Mouse (Mus musculus): ENCODE data around the gene Zfp553.

Zfp553 gene

DNA sequence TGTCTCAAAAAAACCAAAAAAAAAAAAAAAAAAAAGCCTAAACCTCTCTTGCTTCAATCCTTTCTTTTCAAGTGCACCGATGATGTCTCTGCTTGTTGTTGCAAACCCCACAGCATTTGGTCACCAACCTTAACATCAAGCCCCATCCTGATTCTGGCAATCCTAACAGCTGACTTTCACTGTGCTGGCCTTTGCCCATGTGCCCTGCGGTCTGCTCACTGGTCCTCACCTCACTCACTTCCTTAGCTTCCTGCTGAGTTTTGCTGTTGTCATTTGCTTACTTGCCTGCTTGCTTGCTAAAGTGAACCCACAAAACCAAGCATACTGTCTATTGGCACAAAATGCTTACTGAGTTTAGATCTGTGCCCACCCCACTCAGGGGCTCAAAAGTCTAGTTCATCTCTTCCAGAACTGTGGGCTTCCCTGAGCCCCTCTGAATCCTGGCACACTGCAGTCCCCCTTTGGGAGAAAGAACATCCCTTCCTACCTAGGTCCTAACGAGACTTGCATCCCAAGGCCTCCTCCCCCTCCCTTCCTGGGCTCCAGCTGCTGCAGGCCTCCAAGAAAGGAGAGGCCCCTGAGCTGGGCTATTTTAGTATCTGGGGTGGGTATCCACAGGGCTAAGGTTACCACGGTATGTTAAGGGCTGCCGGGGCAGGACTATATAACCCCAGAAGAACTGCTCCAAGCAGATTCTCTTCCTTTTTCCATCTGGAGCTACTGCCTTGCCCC lies 21.7 kb upstream of the Zfp553 start:
- DNase-seq (ENCODE audit: low spot score) = no peak

GRCm38 (mm10) chr7:127212432-127213250 lies 20.2 kb upstream of the Zfp553 start:
- no peak for DNase-seq (ENCODE audit: low spot score)

DNA sequence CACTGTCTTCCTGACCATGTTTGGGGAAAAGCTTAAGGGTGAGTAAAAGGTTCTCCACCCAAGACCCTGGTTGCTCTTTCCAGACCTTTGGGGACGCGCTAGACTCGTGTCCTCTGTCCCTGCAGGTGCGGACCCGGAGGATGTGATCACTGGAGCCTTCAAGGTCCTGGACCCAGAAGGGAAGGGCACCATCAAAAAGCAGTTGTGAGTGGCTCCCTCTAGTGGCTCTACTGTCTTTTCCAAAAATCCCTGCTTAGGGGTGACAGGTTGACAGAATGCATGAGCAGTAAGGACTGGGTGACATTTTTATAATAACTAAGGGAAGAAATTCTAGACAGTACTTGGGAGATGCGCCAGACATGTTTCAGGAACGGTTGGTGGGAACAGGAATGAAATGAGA lies 19.4 kb upstream of the Zfp553 start:
- peak; percentile 53 for DNase-seq (ENCODE audit: low spot score)

- no peak for DNase-seq (ENCODE audit: low spot score)
Measured at GRCm38 (mm10) chr7:127213930-127214329, 18.9 kb upstream of the Zfp553 start.

- peak; percentile 33 for DNase-seq (ENCODE audit: low spot score)
Measured at GRCm38 (mm10) chr7:127214521-127214920, 18.3 kb upstream of the Zfp553 start.

DNA sequence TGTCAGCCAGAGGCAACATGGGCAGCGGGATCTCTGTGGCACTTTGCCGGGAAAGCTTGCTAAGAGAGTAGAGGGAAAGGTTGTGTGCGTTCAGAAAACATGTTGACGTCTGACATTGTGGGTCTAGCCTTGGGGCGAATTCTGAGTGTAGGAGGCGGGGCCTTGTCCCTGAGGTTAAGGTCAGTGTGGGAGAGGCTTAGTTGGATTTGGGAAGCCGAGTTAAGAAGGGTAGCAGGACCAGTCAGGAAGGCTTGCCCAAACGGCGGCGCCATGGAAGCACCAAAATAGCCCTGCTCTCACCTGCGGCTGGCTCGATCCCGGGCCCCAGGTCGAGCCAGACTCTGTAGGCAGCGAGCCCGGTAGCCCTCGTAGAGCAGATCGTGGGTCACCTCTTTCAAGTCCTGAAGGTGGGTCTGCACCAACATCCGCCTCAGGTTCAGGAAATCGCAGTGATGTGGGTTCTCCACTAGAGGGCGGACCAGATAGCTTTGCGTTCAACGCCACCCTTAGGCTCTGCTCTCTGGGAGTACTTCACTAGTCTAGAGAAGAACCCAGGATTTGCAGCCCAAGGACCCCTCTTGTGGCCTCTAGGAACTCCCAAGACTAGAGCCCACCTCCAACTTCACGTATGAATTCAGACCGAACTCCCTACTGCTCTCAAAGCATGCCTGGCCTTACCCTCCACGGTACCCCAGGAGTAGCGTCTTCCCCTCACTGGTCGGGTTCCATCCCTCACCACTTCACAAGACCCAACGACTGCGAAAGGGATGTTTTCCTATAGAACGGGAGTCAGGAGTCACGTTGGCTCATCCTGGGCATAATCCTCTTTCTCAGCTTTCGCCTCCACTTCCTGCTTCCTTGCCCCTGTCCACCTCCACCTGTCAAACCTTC lies 17.6 kb upstream of the Zfp553 start:
- DNase-seq (ENCODE audit: low spot score) = peak; percentile 91

DNA sequence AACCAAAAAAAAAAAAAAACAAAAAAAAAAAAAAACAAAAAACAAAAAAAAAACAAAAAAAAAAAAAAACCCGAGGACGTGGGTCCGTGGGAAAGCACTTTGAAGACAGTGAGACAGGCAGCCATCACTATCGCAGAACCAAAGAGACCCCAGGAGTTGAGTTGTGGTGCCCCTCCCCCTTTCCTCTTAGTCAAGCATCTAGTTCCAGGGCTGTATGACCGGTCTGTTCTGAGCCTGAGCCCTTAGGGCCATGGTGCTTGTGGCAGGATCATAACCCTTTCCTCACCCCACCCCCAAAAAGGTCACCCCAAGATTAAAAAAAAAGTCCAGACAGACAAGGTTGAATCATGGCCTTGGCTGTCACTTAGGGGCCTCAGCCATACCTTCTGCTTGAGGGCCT lies 16.6 kb upstream of the Zfp553 start:
- no peak for DNase-seq (ENCODE audit: low spot score)

DNA sequence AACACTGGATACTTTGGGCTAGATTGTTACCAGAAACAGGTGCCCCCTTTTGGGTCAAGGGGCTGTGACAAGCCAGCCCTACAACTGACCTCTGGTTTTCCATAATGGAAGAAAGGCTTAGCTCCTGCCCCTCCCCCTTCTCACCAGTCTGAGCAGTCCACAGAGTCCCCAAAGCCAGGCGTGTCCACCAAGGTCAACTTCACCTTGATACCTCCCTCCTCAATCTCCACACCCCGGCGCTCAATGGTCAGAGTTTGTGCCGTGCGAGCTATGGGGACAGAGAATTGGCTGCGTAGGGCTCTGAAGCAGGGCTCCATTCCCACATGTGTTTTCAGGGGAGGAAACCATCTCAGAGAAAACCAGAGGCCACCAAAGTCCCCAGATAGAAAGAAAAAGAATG lies 15.4 kb upstream of the Zfp553 start:
- no peak for DNase-seq (ENCODE audit: low spot score)

DNA sequence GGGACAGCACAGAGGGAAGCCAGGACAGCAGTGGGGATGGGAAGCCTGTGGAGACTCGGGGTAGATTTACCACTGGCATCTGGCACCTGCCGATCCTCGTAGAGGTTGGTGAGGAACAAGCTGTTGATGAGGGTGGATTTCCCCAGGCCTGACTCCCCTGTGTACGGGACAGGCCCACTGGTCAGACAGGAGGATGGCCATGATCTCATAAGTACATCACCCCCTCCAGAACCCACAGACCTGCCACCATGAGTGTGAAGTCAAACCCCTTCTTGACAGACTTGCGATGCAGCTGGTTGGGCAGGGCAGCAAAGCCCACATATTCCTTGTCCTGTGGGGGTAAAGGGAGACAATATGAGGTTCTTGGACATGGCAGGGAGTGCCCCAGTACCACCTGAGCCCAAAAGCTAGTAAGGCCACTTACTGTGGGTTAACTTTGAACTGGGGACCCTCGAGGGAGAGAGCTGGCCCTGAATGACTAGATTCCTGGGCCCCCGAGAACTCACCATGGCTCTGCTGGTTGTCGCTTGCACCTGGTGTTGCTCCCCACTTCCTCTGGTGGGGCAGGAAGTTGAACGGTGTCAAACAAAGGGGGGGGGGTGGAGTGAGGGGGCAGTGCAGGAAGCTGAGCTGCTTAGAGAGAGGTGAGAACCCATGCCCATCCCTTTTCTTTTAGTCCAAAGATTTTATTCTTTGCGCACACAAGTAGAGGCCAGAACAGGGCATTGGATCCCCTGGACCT lies 14.8 kb upstream of the Zfp553 start:
- DNase-seq (ENCODE audit: low spot score) = no peak

- no peak for DNase-seq (ENCODE audit: low spot score)
Measured at GRCm38 (mm10) chr7:127218670-127219069, 14.2 kb upstream of the Zfp553 start.

- no peak for DNase-seq (ENCODE audit: low spot score)
Measured at GRCm38 (mm10) chr7:127220440-127220839, 12.4 kb upstream of the Zfp553 start.

- no peak for DNase-seq (ENCODE audit: low spot score)
Measured at GRCm38 (mm10) chr7:127223106-127223505, 9.8 kb upstream of the Zfp553 start.

GRCm38 (mm10) chr7:127223515-127224478 lies 9.1 kb upstream of the Zfp553 start:
- no peak for DNase-seq (ENCODE audit: low spot score)

DNA sequence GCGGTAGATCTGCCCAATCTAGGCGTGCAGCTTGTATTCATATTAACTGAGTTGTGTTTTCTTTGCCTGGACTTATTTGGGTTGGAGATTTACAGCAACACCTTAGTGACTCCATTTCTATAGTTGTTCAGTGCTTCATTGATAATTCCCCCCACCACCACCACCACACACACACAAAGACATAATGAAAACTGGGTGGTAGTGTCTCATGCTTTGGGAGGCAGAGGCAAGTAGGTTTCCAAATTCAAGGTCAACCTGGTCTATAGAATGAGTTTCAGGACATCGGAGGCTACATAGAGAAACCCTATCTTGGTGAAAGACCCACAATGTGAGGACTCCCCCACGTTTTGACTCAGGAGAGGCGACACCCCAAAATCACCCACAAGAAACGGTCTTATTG lies 8.2 kb upstream of the Zfp553 start:
- DNase-seq (ENCODE audit: low spot score) = no peak

- DNase-seq (ENCODE audit: low spot score) = no peak
Measured at GRCm38 (mm10) chr7:127225147-127225995, 7.5 kb upstream of the Zfp553 start.

DNA sequence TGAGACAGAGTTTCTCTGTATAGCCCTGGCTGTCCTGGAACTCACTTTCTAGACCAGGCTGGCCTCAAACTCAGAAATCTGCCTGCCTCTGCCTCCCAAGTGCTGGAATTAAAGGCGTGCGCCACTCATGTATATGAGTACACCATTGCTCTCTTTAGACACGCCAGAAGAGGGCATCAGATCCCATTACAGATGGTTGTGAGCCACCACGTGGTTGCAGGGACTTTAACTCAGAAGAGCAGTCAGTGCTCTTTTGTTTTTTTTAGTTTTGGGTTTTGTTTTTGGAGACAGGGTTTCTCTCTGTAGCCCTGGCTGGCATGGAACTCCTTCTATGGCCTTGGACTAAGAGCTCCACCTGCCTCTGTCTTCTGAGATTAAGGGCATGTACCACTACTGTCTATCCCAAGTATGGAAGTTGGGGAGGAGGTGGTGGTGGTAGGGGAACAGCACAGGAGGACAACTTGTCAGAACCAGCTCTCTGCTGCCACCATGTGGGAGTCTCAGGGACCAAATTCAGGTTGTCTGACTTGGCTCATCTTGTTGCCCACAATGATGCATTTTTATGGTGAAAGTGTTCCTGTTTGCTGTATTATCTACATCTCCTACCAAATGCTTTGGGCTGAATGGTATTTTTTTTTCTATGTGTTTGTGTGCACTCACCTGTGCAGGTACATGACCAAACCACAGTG lies 4.1 kb upstream of the Zfp553 start:
- DNase-seq (ENCODE audit: low spot score) = peak; percentile 85

GRCm38 (mm10) chr7:127231376-127231775 lies 1.5 kb upstream of the Zfp553 start:
- no peak for DNase-seq (ENCODE audit: low spot score)

DNA sequence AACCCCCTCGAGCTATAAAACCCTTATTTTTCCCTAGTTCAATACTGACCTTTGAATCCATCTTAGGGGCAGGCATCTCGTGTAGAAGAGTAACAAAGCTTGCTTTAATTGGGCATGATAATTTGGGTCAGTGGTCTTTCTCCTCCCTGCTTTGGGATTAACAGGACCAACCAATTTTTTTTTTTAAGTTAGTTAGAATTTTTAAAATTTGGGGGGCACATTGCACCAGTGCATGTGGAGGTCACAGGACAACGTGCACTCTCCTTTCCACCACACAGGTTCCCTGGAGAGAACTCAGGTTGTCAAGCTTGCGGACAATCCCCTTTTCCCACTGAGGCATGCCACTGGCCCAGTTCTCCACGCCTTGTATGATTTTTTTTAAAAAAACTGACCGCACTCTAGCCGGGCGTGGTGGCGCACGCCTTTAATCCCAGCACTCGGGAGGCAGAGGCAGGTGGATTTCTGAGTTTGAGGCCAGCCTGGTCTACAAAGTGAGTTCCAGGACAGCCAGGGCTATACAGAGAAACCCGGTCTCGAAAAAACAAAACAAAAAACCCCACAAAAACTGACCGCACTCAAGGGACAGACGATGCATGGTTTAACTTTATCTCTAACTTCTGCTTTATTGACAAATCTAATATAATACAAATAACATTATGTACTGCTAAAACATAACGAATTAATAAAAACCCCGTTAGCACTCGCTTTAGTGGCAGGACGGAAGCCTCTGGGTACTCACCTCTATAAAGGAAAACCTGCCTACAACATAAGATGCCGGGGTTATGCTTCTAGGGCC lies 837 bp upstream of the Zfp553 start:
- no peak for DNase-seq (ENCODE audit: low spot score)
